Mouse (Mus musculus) spleen, adult 2 months (tissue): ENCODE measurements around the gene Sh3glb1.

Source experiments
- CTCF ChIP-seq: fragments of 200-500 bp; IDR thresholded peaks from 2 replicates; pipeline ENCODE4 v1.5.1; 2011; ENCODE audit warnings: mild to moderate bottlenecking, inconsistent platforms; ENCODE audit not compliant: insufficient read depth, insufficient read length, insufficient replicate concordance; ENCODE audit errors: extremely low read depth
- POLR2A ChIP-seq: fragments of 200-500 bp; IDR thresholded peaks from 2 replicates; pipeline ENCODE4 v1.6.1; 2011; ENCODE audit warnings: low read depth, low read length, inconsistent platforms

DNA sequence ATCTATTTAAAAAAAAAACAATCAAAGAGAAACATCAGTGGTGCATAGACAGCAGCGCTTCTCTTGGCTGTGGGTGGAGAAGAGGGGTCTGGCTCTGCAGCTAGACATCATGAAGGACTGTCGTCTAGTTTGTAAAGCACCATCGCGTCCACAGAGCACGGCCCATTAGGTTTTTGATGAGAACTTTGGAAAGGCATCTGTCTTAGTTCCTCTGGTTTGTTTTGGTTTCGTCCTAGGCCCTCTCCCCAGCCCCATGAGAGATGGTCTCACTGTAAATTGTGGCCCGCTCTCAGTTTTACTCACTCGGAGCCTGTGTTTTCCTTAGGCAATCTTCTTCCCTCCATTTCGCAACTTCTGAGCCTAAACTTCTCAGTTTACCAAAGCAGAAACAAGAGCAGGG is 43.9 kb downstream of the Sh3glb1 start:
- TF ChIP-seq CTCF (no peak), POLR2A (no peak)
